Mouse (Mus musculus): ENCODE measurements around the gene Olfr782. TPM values are rescaled to one million over a fixed set of nuclear protein-coding genes. Genes with fewer than 3 reads are reported as not detected.
"Not testable (repeated sequence)": the region's sequence is repeated elsewhere in the genome, so short reads cannot be mapped to it uniquely, and the experiment has no call there.

Gene Olfr782
- polyA plus RNA-seq, 1 experiment from 2014 or later: not detected

GRCm38 (mm10) chr10:129357307-129357706 is 8.7 kb downstream of the Olfr782 start:
- no peaks in the 10 kb centered on the region for H3K36me3 ChIP-seq (ENCODE audit: insufficient read depth, low read length)
- H3K4me1 ChIP-seq (ENCODE audit: insufficient read depth, low read depth, low read length): no peaks in the 10 kb centered on the region
- no peak overlapping the region for H3K4me2 ChIP-seq (replicated peaks; ENCODE audit: low read depth, low read length)
- no peak overlapping the region for H3K4me3 ChIP-seq (ENCODE audit: low read depth, low read length)
- 68% methylated on average over 5 of the region's 5 CpGs for WGBS
- no peaks in the 10 kb centered on the region for H3K27me3 ChIP-seq (replicated peaks; ENCODE audit: insufficient read depth, low read length)
- no peak for DNase-seq (ENCODE audit: low spot score)
- no peak overlapping the region for H3K9ac ChIP-seq (replicated peaks; ENCODE audit: low read depth)
- no peaks in the 10 kb centered on the region for H3K9me3 ChIP-seq (ENCODE audit: low read length)
- no peak for TF ChIP-seq EP300 (IDR thresholded peaks at IDR 0.05)
- no peak for ATAC-seq
- H3K27ac ChIP-seq (ENCODE audit: low read length): no peak overlapping the region

GRCm38 (mm10) chr10:129374051-129374450 is 25.4 kb downstream of the Olfr782 start:
- not testable (repeated sequence) for DNase-seq (ENCODE audit: low spot score); H3K36me3 ChIP-seq (ENCODE audit: insufficient read depth, low read length); H3K4me1 ChIP-seq (ENCODE audit: insufficient read depth, low read depth, low read length); H3K9me3 ChIP-seq (ENCODE audit: low read length); H3K27me3 ChIP-seq (replicated peaks; ENCODE audit: insufficient read depth, low read length); H3K4me2 ChIP-seq (replicated peaks; ENCODE audit: low read depth, low read length); H3K4me3 ChIP-seq (ENCODE audit: low read depth, low read length); ATAC-seq; H3K9ac ChIP-seq (replicated peaks; ENCODE audit: low read depth); H3K27ac ChIP-seq (ENCODE audit: low read length)
- WGBS: 83% methylated on average over 5 of the region's 5 CpGs

GRCm38 (mm10) chr10:129383783-129384182 is 35.1 kb downstream of the Olfr782 start, which contains the start of gene Olfr784:
Gene Olfr784, plus strand, starts transcription at chr10:129384083.
- H3K9me3 ChIP-seq (ENCODE audit: low read length): no peaks in the 10 kb centered on the region
- no peak within 1 kb of the TSS for H3K4me2 ChIP-seq (replicated peaks; ENCODE audit: low read depth, low read length)
- H3K9ac ChIP-seq (replicated peaks; ENCODE audit: low read depth): no peak within 1 kb of the TSS
- no peaks in the 10 kb centered on the region for H3K27me3 ChIP-seq (replicated peaks; ENCODE audit: insufficient read depth, low read length)
- H3K36me3 ChIP-seq (ENCODE audit: insufficient read depth, low read length): no peaks in the 10 kb centered on the region
- no peak for TF ChIP-seq EP300 (IDR thresholded peaks at IDR 0.05)
- no peak for TF ChIP-seq CTCF (IDR thresholded peaks at IDR 0.05)
- H3K27ac ChIP-seq (ENCODE audit: low read length): no peak within 1 kb of the TSS
- no peaks in the 10 kb centered on the region for H3K4me1 ChIP-seq (ENCODE audit: insufficient read depth, low read depth, low read length)
- no peak within 1 kb of the TSS for H3K4me3 ChIP-seq (ENCODE audit: low read depth, low read length)
- DNase-seq (ENCODE audit: low spot score): no peak
- no peak for ATAC-seq

- TF ChIP-seq CTCF (IDR thresholded peaks at IDR 0.05) (no peak), EP300 (IDR thresholded peaks at IDR 0.05) (no peak)
- no peaks in the 10 kb centered on the region for H3K27me3 ChIP-seq (replicated peaks; ENCODE audit: insufficient read depth, low read length)
- DNase-seq (ENCODE audit: low spot score): no peak
- WGBS: 39% methylated on average over 5 of the region's 5 CpGs
- H3K36me3 ChIP-seq (ENCODE audit: insufficient read depth, low read length): no peaks in the 10 kb centered on the region
- H3K27ac ChIP-seq (ENCODE audit: low read length): no peak overlapping the region
- no peaks in the 10 kb centered on the region for H3K4me1 ChIP-seq (ENCODE audit: insufficient read depth, low read depth, low read length)
- H3K9ac ChIP-seq (replicated peaks; ENCODE audit: low read depth): no peak overlapping the region
- H3K4me3 ChIP-seq (ENCODE audit: low read depth, low read length): no peak overlapping the region
- no peaks in the 10 kb centered on the region for H3K9me3 ChIP-seq (ENCODE audit: low read length)
- no peak overlapping the region for H3K4me2 ChIP-seq (replicated peaks; ENCODE audit: low read depth, low read length)
- ATAC-seq: no peak
These were observed 52.2 kb downstream of the Olfr782 start for GRCm38 (mm10) chr10:129400892-129401291.

Other genes starting within 250 kb of the Olfr782 start
- not detected in 2 replicates for gene Olfr768, start 249.5 kb upstream of the Olfr782 start, polyA plus RNA-seq (2015; fragmentation: Nextera tagmentation; extraction: Ambion mirVana)
- not detected in 2 replicates for gene Olfr769, start 231.0 kb upstream of the Olfr782 start, polyA plus RNA-seq (2015; fragmentation: Nextera tagmentation; extraction: Ambion mirVana)
- not detected in 2 replicates for gene Olfr770, start 209.9 kb upstream of the Olfr782 start, polyA plus RNA-seq (2015; fragmentation: Nextera tagmentation; extraction: Ambion mirVana)
- gene Olfr771, start 184.1 kb upstream of the Olfr782 start, polyA plus RNA-seq (2015; fragmentation: Nextera tagmentation; extraction: Ambion mirVana): not detected in 2 replicates
- not detected in 2 replicates for gene Olfr772, start 170.9 kb upstream of the Olfr782 start, polyA plus RNA-seq (2015; fragmentation: Nextera tagmentation; extraction: Ambion mirVana)
- gene Olfr773, start 161.4 kb upstream of the Olfr782 start, polyA plus RNA-seq (2015; fragmentation: Nextera tagmentation; extraction: Ambion mirVana): not detected in 2 replicates
- not detected in 2 replicates for gene Olfr774, start 112.6 kb upstream of the Olfr782 start, polyA plus RNA-seq (2015; fragmentation: Nextera tagmentation; extraction: Ambion mirVana)
- not detected in 2 replicates for gene Olfr775, start 100.4 kb upstream of the Olfr782 start, polyA plus RNA-seq (2015; fragmentation: Nextera tagmentation; extraction: Ambion mirVana)
- not detected in 2 replicates for gene Olfr776, start 89.7 kb upstream of the Olfr782 start, polyA plus RNA-seq (2015; fragmentation: Nextera tagmentation; extraction: Ambion mirVana)
- not detected in 2 replicates for gene Olfr777, start 77.4 kb upstream of the Olfr782 start, polyA plus RNA-seq (2015; fragmentation: Nextera tagmentation; extraction: Ambion mirVana)
- not detected in 2 replicates for gene Olfr780, start 30.7 kb upstream of the Olfr782 start, polyA plus RNA-seq (2015; fragmentation: Nextera tagmentation; extraction: Ambion mirVana)
- not detected in 2 replicates for gene Olfr781, start 20.0 kb upstream of the Olfr782 start, polyA plus RNA-seq (2015; fragmentation: Nextera tagmentation; extraction: Ambion mirVana)
- not detected in 2 replicates for gene Olfr784, start 35.2 kb downstream of the Olfr782 start, polyA plus RNA-seq (2015; fragmentation: Nextera tagmentation; extraction: Ambion mirVana)
- not detected in 2 replicates for gene Olfr785, start 56.6 kb downstream of the Olfr782 start, polyA plus RNA-seq (2015; fragmentation: Nextera tagmentation; extraction: Ambion mirVana)
- gene Olfr786, start 78.5 kb downstream of the Olfr782 start, polyA plus RNA-seq (2015; fragmentation: Nextera tagmentation; extraction: Ambion mirVana): not detected in 2 replicates
- gene Olfr787, start 113.0 kb downstream of the Olfr782 start, polyA plus RNA-seq (2015; fragmentation: Nextera tagmentation; extraction: Ambion mirVana): not detected in 2 replicates
- not detected in 2 replicates for gene Olfr788, start 122.1 kb downstream of the Olfr782 start, polyA plus RNA-seq (2015; fragmentation: Nextera tagmentation; extraction: Ambion mirVana)
- gene Olfr789, start 135.9 kb downstream of the Olfr782 start, polyA plus RNA-seq (2015; fragmentation: Nextera tagmentation; extraction: Ambion mirVana): not detected in 2 replicates
- not detected in 2 replicates for gene Olfr790, start 149.6 kb downstream of the Olfr782 start, polyA plus RNA-seq (2015; fragmentation: Nextera tagmentation; extraction: Ambion mirVana)
- gene Olfr791, start 172.9 kb downstream of the Olfr782 start, polyA plus RNA-seq (2015; fragmentation: Nextera tagmentation; extraction: Ambion mirVana): not detected in 2 replicates
- gene Olfr792, start 190.3 kb downstream of the Olfr782 start, polyA plus RNA-seq (2015; fragmentation: Nextera tagmentation; extraction: Ambion mirVana): not detected in 2 replicates
- gene Olfr794, start 218.8 kb downstream of the Olfr782 start, polyA plus RNA-seq (2015; fragmentation: Nextera tagmentation; extraction: Ambion mirVana): not detected in 2 replicates